Mouse (Mus musculus) urinary bladder, postnatal 4 days (tissue): Measurements from ENCODE around the gene Arid1b.
A peak's percentile ranks its signal among the peaks of the same experiment; 100 is the strongest.

Experiments
- DNase-seq, 2 experiments: peaks; one replicate each; pipeline ENCODE4 v3.0.0; 2021 to 2022; ENCODE audit warnings: low spot score in 2 of 2

Arid1b gene

DNA sequence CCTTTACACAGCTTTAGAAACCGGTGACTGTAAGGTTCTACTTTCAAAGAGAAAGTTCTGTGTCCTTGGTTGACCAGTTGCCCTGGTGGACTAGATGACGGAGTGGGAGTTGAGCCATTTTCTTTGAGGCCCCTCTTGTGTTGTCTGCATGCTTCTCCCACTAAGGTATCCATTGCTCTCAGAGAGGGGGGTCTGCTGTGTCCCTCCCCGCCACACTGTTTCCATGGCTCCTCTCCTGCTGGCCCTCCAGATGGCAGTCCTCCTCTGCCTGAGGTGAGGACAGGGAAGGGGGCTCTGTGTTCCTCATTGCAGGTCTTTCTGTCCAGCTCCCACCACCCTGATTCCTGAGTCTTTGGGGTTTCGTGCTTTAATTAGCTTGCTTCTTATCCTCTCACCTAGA is 62.5 kb downstream of the Arid1b start:
- no peak for DNase-seq

DNA sequence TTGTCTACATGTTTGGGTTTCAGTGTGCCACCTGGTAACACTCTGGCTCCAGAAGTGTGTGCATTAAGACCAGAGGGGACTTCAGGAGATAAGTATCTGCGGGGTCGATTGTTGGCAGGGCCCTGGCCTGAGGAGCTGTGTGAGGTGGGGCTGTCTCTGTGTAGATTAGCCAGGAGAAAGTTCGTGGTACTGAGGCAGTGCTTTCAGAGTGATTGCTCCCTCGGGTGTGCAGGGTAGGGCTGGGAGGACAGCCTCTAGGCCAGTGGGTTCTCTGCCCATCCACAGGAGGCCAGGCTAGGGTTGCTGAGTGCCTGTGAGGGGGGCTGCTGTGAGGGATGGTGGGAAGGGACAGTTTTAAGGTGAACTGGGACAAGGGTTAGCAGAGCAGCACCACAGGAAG is 63.2 kb downstream of the Arid1b start:
- no peak for DNase-seq

DNA sequence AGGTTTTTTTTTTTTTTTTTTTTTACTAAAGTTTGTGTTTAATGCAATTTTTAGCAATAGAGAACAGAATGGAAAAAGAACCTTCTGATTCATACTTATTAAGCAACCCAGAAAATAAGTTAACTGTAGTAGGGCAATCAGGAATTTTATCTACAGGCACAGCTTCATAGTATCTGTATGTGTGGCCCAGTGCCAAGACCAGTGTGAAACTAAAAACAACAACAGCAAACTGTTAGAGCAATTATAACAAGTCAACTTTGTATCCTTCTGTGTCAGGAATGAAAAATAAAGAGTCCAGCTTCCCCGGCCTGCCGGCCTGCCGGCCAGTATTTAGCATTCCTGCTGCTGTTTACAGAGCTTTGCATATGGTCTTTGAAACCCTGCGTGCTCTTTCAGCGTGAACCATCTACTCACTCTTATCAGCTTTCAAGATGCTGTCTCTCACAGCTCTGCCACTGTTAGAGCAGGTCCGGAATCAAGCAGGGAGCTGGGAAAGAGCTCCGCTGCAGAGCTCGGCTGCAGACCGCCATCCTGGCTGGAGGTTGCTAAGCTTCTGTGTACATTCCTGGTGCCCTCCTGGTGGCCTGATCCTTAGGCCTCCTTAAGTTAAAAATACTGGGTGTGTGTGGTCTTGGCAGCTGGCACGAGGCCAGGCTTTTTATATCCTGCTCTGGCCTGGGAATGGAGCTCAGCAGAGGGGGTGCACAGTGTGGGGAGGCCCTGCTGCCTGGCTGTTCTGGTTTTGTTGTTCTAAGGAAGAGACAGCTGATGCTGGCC is 64.0 kb downstream of the Arid1b start:
- DNase-seq = peak in 1 of 2 experiments; percentile 62

DNA sequence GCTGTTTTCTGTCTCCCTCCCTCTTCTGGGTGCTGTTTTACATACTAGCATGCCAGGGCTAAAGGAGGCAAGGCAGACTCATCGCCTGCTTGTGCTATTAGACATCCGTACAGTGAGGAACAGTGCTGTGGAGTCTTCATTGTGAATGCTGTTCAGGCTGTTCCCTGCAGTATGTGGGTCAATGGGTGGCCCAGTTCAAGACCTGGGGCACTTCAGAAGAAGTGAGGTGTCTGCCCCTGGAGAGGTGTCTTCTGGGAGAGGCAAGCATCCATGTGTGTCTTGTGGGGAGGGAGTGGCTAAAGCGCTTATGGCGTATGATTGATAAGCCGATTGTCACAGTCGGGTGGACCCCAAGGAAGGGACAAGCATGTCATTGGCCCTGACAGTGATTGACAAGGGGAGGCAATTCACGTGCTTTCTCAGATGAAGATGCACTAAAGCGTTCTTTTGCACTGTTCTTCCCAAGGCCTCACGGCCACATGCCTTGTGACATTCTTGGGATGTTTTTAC is 65.0 kb downstream of the Arid1b start:
- DNase-seq = no peak

DNA sequence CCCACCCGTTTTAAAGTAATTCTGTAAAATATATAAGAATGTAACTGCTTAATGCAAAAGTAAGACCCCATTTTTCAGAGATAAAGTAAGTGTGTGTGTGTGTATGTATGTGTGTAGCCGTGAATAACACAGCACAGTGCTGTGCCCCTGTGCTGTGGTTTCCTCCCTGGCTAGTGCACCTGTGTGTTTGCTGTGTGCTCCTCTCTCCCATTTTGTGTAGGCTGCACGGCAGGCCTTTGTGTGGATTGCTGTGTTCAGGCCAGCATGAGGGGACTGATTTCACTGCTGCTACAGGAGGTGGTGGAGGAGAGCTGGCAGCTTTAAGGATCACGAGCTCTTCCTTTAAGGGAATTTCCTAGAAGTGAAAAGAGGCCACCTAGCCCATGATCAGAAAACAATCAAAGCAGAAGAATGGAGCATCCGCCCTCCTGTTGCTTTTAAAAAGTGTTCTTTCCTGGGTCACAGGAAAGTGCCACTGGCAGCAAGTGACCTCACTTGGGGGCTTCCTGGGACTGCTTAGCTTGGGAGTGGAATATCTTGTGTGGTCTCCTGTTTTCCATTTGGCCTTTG is 66.5 kb downstream of the Arid1b start:
- DNase-seq = no peak

DNA sequence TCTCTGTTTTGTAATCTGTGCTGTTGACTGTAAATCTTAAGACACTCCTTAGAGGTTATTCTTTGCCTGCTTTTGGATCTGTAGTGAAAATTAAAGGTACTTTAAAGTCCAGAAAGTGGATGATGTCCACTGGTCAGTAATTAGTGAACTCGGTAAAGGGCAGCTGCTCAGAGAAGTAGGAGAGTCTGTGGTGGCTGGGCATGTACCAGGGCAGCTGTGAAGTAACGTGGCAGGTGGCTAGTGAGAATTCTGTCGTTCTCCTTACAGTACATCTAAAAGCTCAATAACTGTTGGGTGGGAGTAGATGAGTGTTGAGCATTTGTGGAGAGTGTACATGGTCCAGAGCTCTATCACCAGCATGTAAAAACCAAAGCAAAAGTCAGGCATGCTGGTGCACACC is 67.1 kb downstream of the Arid1b start:
- DNase-seq = no peak

GRCm38 (mm10) chr17:5061593-5061992 is 67.5 kb downstream of the Arid1b start:
- no peak for DNase-seq

- no peak for DNase-seq
Measured at GRCm38 (mm10) chr17:5063471-5064176, 69.5 kb downstream of the Arid1b start.

GRCm38 (mm10) chr17:5064777-5065176 is 70.6 kb downstream of the Arid1b start:
- peak in 1 of 2 experiments; percentile 55 for DNase-seq

DNA sequence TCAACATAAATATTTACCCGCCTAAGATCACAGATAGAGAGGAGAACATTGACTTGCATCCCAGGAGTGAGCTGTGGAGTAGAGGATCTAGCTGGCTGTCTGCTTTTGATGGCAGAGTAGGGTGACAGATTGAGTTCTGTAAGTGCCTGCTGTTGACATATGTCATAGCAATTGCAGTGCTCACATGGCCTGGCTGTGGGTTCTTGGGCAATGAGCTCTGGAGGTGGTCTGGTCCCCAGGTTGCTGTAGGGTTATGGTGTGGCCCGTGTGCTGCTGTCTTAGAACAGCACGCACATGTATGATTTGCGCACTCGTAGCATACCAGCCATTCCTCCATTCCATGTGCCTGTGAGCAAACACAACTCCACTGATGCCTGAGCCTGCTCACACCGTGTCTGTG is 71.1 kb downstream of the Arid1b start:
- DNase-seq = no peak

GRCm38 (mm10) chr17:5066835-5067234 is 72.7 kb downstream of the Arid1b start:
- DNase-seq = peak in 1 of 2 experiments; percentile 40

- peak in 1 of 2 experiments; percentile 47 for DNase-seq
Measured at GRCm38 (mm10) chr17:5067264-5067663, 73.1 kb downstream of the Arid1b start.

DNA sequence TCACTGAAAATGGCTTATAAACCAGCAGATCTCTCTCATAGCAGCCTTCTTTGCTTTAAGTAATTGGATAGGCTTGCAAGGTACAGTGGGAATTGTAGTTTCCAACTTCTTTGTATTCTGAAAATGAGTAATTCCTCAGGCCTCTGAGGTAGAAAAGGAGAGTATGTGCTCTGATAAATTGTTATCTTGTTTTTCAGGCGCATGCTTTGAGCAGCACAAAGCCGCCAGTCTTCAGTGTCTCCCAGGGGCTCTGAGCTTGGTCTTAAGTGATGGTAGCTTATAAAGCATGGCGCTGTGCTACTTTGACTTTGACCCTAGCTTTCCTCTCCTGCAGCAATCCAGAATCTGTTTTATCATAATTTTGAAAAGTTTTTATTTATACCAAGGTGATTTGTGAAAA is 76.3 kb downstream of the Arid1b start:
- no peak for DNase-seq

DNA sequence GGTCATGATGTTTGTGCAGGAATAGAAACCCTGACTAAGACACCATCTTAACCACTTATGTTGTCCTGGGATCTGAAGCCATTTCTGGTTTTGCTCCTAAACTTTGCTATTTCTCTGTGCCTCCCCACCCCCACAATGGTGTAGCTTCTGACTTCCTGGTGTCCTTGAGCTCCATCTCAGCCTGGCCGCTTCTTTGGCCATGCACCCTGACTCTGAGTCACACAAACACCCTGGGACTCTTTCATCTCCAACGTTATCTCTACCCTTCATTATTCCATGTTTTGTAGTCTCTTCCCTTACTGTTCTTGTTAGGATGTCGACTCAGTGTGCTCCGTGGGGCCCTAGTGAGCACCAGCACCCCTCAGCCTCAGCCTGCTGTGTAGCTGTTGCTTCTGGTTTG is 78.4 kb downstream of the Arid1b start:
- DNase-seq = no peak

- DNase-seq = no peak
Measured at GRCm38 (mm10) chr17:5074752-5075506, 80.8 kb downstream of the Arid1b start.

GRCm38 (mm10) chr17:5077996-5078395 is 83.9 kb downstream of the Arid1b start:
- no peak for DNase-seq

DNA sequence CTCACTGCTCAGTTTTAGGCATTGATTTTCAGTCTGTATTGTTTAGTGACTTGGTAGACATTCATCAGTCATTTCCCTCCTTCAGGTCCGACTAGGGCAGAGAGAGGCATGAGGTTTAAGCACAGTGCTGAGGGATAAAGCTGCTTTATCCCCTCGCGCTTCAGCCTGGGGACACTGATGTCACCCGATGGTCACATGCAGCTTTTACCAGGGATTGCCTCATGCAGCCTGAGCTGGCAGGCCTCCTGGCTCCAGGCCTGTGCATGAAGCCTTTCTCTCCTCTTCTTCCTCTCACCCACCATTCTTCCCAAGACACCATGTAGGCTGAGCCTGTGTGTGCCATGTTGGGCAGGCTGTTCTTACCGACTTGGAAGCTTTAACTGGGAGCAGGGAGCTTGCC is 84.4 kb downstream of the Arid1b start:
- DNase-seq = no peak

DNA sequence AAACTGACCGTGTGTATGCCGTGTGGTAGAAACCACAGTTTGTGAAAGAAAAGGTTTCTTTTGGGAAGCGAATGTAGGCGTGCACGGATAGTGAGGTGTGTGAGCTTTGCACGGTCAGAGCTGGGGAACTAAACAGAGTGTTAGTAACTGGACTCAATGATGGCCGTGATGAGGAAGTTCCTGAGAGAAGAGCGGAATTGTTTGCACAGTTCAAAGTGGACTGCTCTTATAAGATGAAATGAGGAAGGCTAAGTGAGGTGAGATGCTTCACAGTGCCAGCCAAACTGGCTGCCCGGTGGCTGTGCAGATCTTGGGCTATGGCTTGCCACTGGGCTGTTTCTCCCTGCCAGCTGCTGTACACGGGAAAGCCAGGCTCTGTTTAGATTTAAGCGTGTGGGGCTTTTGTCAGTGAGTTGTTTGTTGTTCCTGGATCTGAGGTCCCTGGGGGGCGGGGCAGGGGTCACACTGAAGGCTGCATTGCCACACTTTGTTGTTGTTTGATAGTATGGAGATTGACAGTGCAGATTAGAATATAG is 86.8 kb downstream of the Arid1b start:
- no peak for DNase-seq

DNA sequence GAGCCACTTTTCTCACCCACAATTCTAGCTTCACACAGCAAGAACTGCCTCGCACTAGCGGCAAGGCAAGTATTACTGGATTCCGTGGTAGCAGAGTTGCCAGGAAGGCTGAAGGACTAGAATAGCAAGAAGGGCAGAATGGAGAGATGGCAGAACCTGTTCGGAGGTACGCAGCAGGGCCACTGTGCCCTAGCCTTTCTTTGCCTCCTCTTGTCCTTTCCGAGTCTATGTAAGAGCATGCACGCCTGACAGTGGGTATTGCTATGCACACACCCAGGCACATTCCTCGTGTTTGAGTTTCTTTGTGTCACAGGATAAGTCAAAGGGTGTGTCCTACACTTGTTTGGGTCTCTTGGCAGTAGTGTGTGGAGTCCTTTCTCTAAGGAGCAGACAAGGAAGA is 88.1 kb downstream of the Arid1b start:
- no peak for DNase-seq

GRCm38 (mm10) chr17:5083497-5083896 is 89.4 kb downstream of the Arid1b start:
- no peak for DNase-seq

DNA sequence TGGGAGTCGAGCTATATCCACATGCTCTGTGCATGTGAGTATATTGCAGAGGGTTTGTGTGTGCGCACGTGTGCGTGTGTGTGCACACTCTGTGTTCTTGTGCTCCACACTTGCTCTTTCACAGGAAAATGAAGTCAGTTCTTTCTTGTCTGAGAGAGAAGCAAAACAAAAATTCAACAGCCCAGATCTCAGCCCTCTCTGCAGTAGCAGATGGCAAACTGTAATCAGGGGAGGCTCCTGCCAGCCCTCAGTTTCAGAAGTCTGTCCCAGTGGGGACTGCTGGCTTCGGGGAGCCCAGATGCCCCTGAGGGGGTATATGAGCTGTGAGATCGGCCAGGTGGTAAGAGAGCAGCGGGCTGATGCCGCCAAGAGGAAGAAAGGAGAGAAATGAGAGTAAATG is 90.0 kb downstream of the Arid1b start:
- DNase-seq = no peak

- DNase-seq = no peak
Measured at GRCm38 (mm10) chr17:5085004-5085403, 90.9 kb downstream of the Arid1b start.
